Mouse (Mus musculus) kidney, embryonic 16.5 days (tissue): ENCODE measurements at regions not wholly inside any gene's neighbourhood (a gene's known extent, or its start where the extent isn't known, plus 50 kb on each side); places are given as distances from the start of the nearest gene placed in this dataset.

Experiments
- ATAC-seq: fragments of 200-750 bp; cut with Nextera tagmentation; 2 replicates; pipeline ENCODE4 v1.8.0; 2017; ENCODE audit warnings: moderate TSS enrichment; ENCODE audit not compliant: low FRiP score, low TSS enrichment
- H3K27ac ChIP-seq: fragments of 300-500 bp; sonication (generic); 2 replicates; pipeline ENCODE4 v1.5.1; 2014; ENCODE audit warnings: low read length
- H3K27me3 ChIP-seq: fragments of 300-500 bp; sonication (generic); 2 replicates; pipeline ENCODE4 v1.6.1; 2014; ENCODE audit warnings: low read length, control low read depth, mixed read lengths; ENCODE audit not compliant: insufficient read depth
- H3K36me3 ChIP-seq: fragments of 300-500 bp; sonication (generic); 2 replicates; pipeline ENCODE4 v1.6.1; 2014; ENCODE audit warnings: low read length, control low read depth, mixed read lengths; ENCODE audit not compliant: insufficient read depth
- H3K4me1 ChIP-seq: fragments of 300-500 bp; sonication (generic); 2 replicates; pipeline ENCODE4 v1.6.1; 2014; ENCODE audit warnings: low read length, control low read depth, mixed read lengths; ENCODE audit not compliant: insufficient read depth
- H3K4me2 ChIP-seq: fragments of 300-500 bp; sonication (generic); replicated peaks from 2 replicates; pipeline ENCODE4 v1.6.1; 2014; ENCODE audit warnings: low read depth, low read length
- H3K4me3 ChIP-seq: fragments of 300-500 bp; sonication (generic); 2 replicates; pipeline ENCODE4 v1.5.1; 2014; ENCODE audit warnings: mild to moderate bottlenecking, low read length
- H3K9ac ChIP-seq: fragments of 300-500 bp; sonication (generic); replicated peaks from 2 replicates; pipeline ENCODE4 v1.6.1; 2014; ENCODE audit warnings: low read length
- H3K9me3 ChIP-seq: fragments of 300-500 bp; sonication (generic); 2 replicates; pipeline ENCODE4 v1.6.1; 2016; ENCODE audit warnings: low read length, control low read depth
- WGBS: fragments of 180-500 bp; shearing (Covaris S2); extraction: QIAGEN DNeasy Blood & Tissue Kit; methylation state at CpG from one replicate; pipeline ENCODE4 v1.1.7; 2014; 5-methylcytosine and 5-hydroxymethylcytosine counted together

- Histone ChIP-seq H3K4me1 (no peaks in the 10 kb centered on the region), H3K4me3 (no peak overlapping the region), H3K9me3 (no peaks in the 10 kb centered on the region), H3K9ac (no peak overlapping the region), H3K27ac (no peak overlapping the region), H3K4me2 (no peak overlapping the region), H3K27me3 (no peaks in the 10 kb centered on the region), H3K36me3 (no peaks in the 10 kb centered on the region)
- no peak for ATAC-seq
- WGBS = 89% methylated on average over 3 of the region's 3 CpGs
These were observed 750.9 kb downstream of the 1700064H15Rik start for GRCm38 (mm10) chr3:18877572-18877971.

GRCm38 (mm10) chr3:18881186-18881585, 747.3 kb downstream of the 1700064H15Rik start:
- Histone ChIP-seq H3K27me3 (no peaks in the 10 kb centered on the region), H3K36me3 (no peaks in the 10 kb centered on the region), H3K9ac (no peak overlapping the region), H3K4me1 (no peaks in the 10 kb centered on the region), H3K4me3 (no peak overlapping the region), H3K27ac (no peak overlapping the region), H3K9me3 (no peaks in the 10 kb centered on the region), H3K4me2 (no peak overlapping the region)
- 53% methylated on average over 2 of the region's 2 CpGs for WGBS
- ATAC-seq = no peak

GRCm38 (mm10) chr3:18892813-18893212, 735.7 kb downstream of the 1700064H15Rik start:
- Histone ChIP-seq H3K4me1 (no peaks in the 10 kb centered on the region), H3K36me3 (no peaks in the 10 kb centered on the region), H3K9me3 (no peaks in the 10 kb centered on the region), H3K27ac (no peak overlapping the region), H3K4me2 (no peak overlapping the region), H3K4me3 (no peak overlapping the region), H3K27me3 (no peaks in the 10 kb centered on the region), H3K9ac (no peak overlapping the region)
- ATAC-seq = no peak
- 77% methylated on average over 2 of the region's 2 CpGs for WGBS

GRCm38 (mm10) chr3:18905769-18906168, 722.7 kb downstream of the 1700064H15Rik start:
- ATAC-seq = no peak
- H3K27ac ChIP-seq = no peak overlapping the region
- no peak overlapping the region for H3K4me2 ChIP-seq
- H3K9me3 ChIP-seq = 0 out of 2 replicates have a peak, but pooled peaks cover 4% of the 10 kb centered on the region
- no peaks in the 10 kb centered on the region for H3K27me3 ChIP-seq
- H3K4me1 ChIP-seq = no peaks in the 10 kb centered on the region
- 62% methylated on average over 3 of the region's 3 CpGs for WGBS
- H3K4me3 ChIP-seq = no peak overlapping the region
- H3K9ac ChIP-seq = no peak overlapping the region
- no peaks in the 10 kb centered on the region for H3K36me3 ChIP-seq

- WGBS = 65% methylated on average over 5 of the region's 5 CpGs
- H3K4me2 ChIP-seq = no peak overlapping the region
- no peak overlapping the region for H3K27ac ChIP-seq
- H3K9ac ChIP-seq = no peak overlapping the region
- no peak for ATAC-seq
- no peaks in the 10 kb centered on the region for H3K27me3 ChIP-seq
- no peaks in the 10 kb centered on the region for H3K4me1 ChIP-seq
- H3K36me3 ChIP-seq = no peaks in the 10 kb centered on the region
- no peak overlapping the region for H3K4me3 ChIP-seq
- 0 out of 2 replicates have a peak, but pooled peaks cover 4% of the 10 kb centered on the region for H3K9me3 ChIP-seq
These were observed 722.3 kb downstream of the 1700064H15Rik start for GRCm38 (mm10) chr3:18906210-18906609.

GRCm38 (mm10) chr3:18908737-18909136, 719.7 kb downstream of the 1700064H15Rik start:
- Histone ChIP-seq H3K4me1 (no peaks in the 10 kb centered on the region), H3K4me2 (no peak overlapping the region), H3K4me3 (no peak overlapping the region), H3K9me3 (0 out of 2 replicates have a peak, but pooled peaks cover 6% of the 10 kb centered on the region), H3K36me3 (no peaks in the 10 kb centered on the region), H3K27ac (no peak overlapping the region), H3K9ac (no peak overlapping the region), H3K27me3 (no peaks in the 10 kb centered on the region)
- WGBS = 82% methylated on average over 1 of the region's 1 CpGs
- ATAC-seq = no peak

GRCm38 (mm10) chr3:18928401-18929104, 699.9 kb downstream of the 1700064H15Rik start:
- Histone ChIP-seq H3K4me2 (no peak overlapping the region), H3K9me3 (no peaks in the 10 kb centered on the region), H3K27ac (no peak overlapping the region), H3K9ac (no peak overlapping the region), H3K4me3 (no peak overlapping the region), H3K27me3 (no peaks in the 10 kb centered on the region), H3K36me3 (no peaks in the 10 kb centered on the region), H3K4me1 (0 out of 2 replicates have a peak, but pooled peaks cover 2% of the 10 kb centered on the region)
- ATAC-seq = no peak
- WGBS = 80% methylated on average over 3 of the region's 3 CpGs

- no peak for ATAC-seq
- H3K4me3 ChIP-seq = no peak overlapping the region
- H3K9ac ChIP-seq = no peak overlapping the region
- no peaks in the 10 kb centered on the region for H3K27me3 ChIP-seq
- 87% methylated on average over 3 of the region's 3 CpGs for WGBS
- H3K27ac ChIP-seq = no peak overlapping the region
- H3K4me1 ChIP-seq = 0 out of 2 replicates have a peak, but pooled peaks cover 2% of the 10 kb centered on the region
- H3K4me2 ChIP-seq = no peak overlapping the region
- no peaks in the 10 kb centered on the region for H3K9me3 ChIP-seq
- H3K36me3 ChIP-seq = no peaks in the 10 kb centered on the region
These were observed 699.4 kb downstream of the 1700064H15Rik start for GRCm38 (mm10) chr3:18929105-18929492.

GRCm38 (mm10) chr3:18932983-18933726, 695.3 kb downstream of the 1700064H15Rik start:
- H3K4me3 ChIP-seq = no peak overlapping the region
- no peak overlapping the region for H3K27ac ChIP-seq
- no peak overlapping the region for H3K4me2 ChIP-seq
- no peaks in the 10 kb centered on the region for H3K36me3 ChIP-seq
- no peaks in the 10 kb centered on the region for H3K9me3 ChIP-seq
- ATAC-seq = no peak
- H3K9ac ChIP-seq = no peak overlapping the region
- WGBS = 59% methylated on average over 13 of the region's 13 CpGs
- H3K27me3 ChIP-seq = no peaks in the 10 kb centered on the region
- 0 out of 2 replicates have a peak, but pooled peaks cover 2% of the 10 kb centered on the region for H3K4me1 ChIP-seq

- Histone ChIP-seq H3K4me3 (no peak overlapping the region), H3K27me3 (no peaks in the 10 kb centered on the region), H3K4me2 (no peak overlapping the region), H3K27ac (no peak overlapping the region), H3K9ac (no peak overlapping the region), H3K36me3 (no peaks in the 10 kb centered on the region), H3K4me1 (0 out of 2 replicates have a peak, but pooled peaks cover 2% of the 10 kb centered on the region), H3K9me3 (no peaks in the 10 kb centered on the region)
- ATAC-seq = no peak
- WGBS = 83% methylated on average over 2 of the region's 2 CpGs
These were observed 693.6 kb downstream of the 1700064H15Rik start for GRCm38 (mm10) chr3:18934891-18935290.
